Mouse (Mus musculus): ENCODE measurements around the gene Vgll4. TPM values are rescaled to one million over a fixed set of nuclear protein-coding genes. Genes with fewer than 3 reads are reported as not detected.

Vgll4 gene
- total RNA-seq (2023) = 10 to 100 TPM; 64.0 to 77.4 TPM

GRCm38 (mm10) chr6:114969213-114970120, at the start of gene Vgll4:
Vgll4 (minus strand) TSS chr6:114969994.

Other genes with a start within 250 kb of the Vgll4 start
- 10 to 100 TPM; 24.0 to 28.3 TPM for gene Tamm41, start 67.9 kb upstream of the Vgll4 start, total RNA-seq (2023)
- gene Syn2, start 164.9 kb upstream of the Vgll4 start, total RNA-seq (2023) = not detected

Measured in B cell, adult 67 days (primary cell).